Mouse (Mus musculus) myocyte (in vitro differentiated cells): ENCODE measurements around the gene Tmem167b. TPM values are rescaled to one million over a fixed set of nuclear protein-coding genes. Genes with fewer than 3 reads are reported as not detected.

Experiments used
- H3K27me3 ChIP-seq: one replicate; pipeline ENCODE4 v1.6.1; 2011; ENCODE audit not compliant: control insufficient read depth, insufficient read depth, insufficient read length
- H3K36me3 ChIP-seq: one replicate; pipeline ENCODE4 v1.6.1; 2011; ENCODE audit not compliant: control insufficient read depth, insufficient read depth
- H3K4me2 ChIP-seq: one replicate; pipeline ENCODE4 v1.6.1; 2011; ENCODE audit warnings: low read depth, control low read depth
- H3K4me3 ChIP-seq: one replicate; pipeline ENCODE4 v1.5.1; 2011; ENCODE audit warnings: mild to moderate bottlenecking, control low read depth, moderate library complexity
- H3K79me2 ChIP-seq: one replicate; pipeline ENCODE4 v1.6.1; 2011; ENCODE audit not compliant: control insufficient read depth, insufficient read depth
- H3ac ChIP-seq: one replicate; pipeline ENCODE4 v1.6.1; 2011; ENCODE audit not compliant: control insufficient read depth, insufficient read length
- CEBPB ChIP-seq: IDR thresholded peaks from 2 replicates; pipeline ENCODE4 v1.6.1; 2011; ENCODE audit warnings: mild to moderate bottlenecking, moderate library complexity; ENCODE audit not compliant: poor library complexity, insufficient read depth, severe bottlenecking
- E2F4 ChIP-seq: IDR thresholded peaks from one replicate; pipeline ENCODE4 v1.6.1; 2011; ENCODE audit warnings: mild to moderate bottlenecking, control low read depth, moderate library complexity; ENCODE audit not compliant: insufficient read depth
- MAX ChIP-seq: IDR thresholded peaks from one replicate; pipeline ENCODE4 v1.6.1; 2011; ENCODE audit warnings: low read depth, mild to moderate bottlenecking, control low read depth
- MYOD1 ChIP-seq, 3 experiments: IDR thresholded peaks; one replicate each; pipeline ENCODE4 v1.6.1; 2011; ENCODE audit warnings: control low read depth in 2 of 3, low read depth in 2 of 3, mild to moderate bottlenecking in 2 of 3, moderate library complexity in 1 of 3; ENCODE audit not compliant: insufficient read length in 2 of 3, control insufficient read depth in 1 of 3
- MYOG ChIP-seq, 3 experiments: IDR thresholded peaks; one replicate each; pipeline ENCODE4 v1.6.1; 2011; ENCODE audit warnings: control low read depth in 2 of 3, low read depth in 2 of 3, mild to moderate bottlenecking in 2 of 3; ENCODE audit not compliant: insufficient read length in 2 of 3, control insufficient read depth in 1 of 3, insufficient read depth in 1 of 3
- POLR2A ChIP-seq: IDR thresholded peaks from one replicate; pipeline ENCODE4 v1.6.1; 2011; ENCODE audit warnings: low read depth, mild to moderate bottlenecking, control low read depth, moderate library complexity; ENCODE audit not compliant: insufficient read length
- POLR2AphosphoS2 ChIP-seq: IDR thresholded peaks from one replicate; pipeline ENCODE4 v1.6.1; 2011; ENCODE audit warnings: low read depth, control low read depth; ENCODE audit not compliant: insufficient read length
- REST ChIP-seq: IDR thresholded peaks from one replicate; pipeline ENCODE4 v1.6.1; 2011; ENCODE audit warnings: mild to moderate bottlenecking, control low read depth, moderate library complexity; ENCODE audit not compliant: insufficient read depth, insufficient read length
- SRF ChIP-seq: IDR thresholded peaks from one replicate; pipeline ENCODE4 v1.6.1; 2011; ENCODE audit warnings: low read depth; ENCODE audit not compliant: control insufficient read depth, insufficient read length
- TCF12 ChIP-seq: IDR thresholded peaks from one replicate; pipeline ENCODE4 v1.6.1; 2011; ENCODE audit warnings: mild to moderate bottlenecking, control low read depth; ENCODE audit not compliant: poor library complexity, insufficient read depth, severe bottlenecking
- TCF3 ChIP-seq: IDR thresholded peaks from one replicate; pipeline ENCODE4 v1.6.1; 2011; ENCODE audit warnings: low read depth, control low read depth; ENCODE audit not compliant: insufficient read length
- USF1 ChIP-seq: IDR thresholded peaks from one replicate; pipeline ENCODE4 v1.6.1; 2011; ENCODE audit warnings: low read depth, mild to moderate bottlenecking, control low read depth, moderate library complexity
- polyA plus RNA-seq: library from polyadenylated mRNA; unstranded; fragments of >200 nt; fragmentation: generic; extraction: Trizol; gene quantifications from one replicate; pipeline ENCODE4 v1.2.1, GENCODE M21; 2012; ENCODE audit warnings: missing spikeins

Tmem167b gene
- polyA plus RNA-seq, 1 experiment, result 21.7 TPM

GRCm38 (mm10) chr3:108588446-108588845 is 26.2 kb upstream of the Tmem167b start:
- H3K4me3 ChIP-seq, result no peak overlapping the region
- TF ChIP-seq E2F4, result no peak
- TF ChIP-seq TCF3, result no peak
- TF ChIP-seq CEBPB, result no peak
- no peak for TF ChIP-seq USF1
- no peak for TF ChIP-seq POLR2A
- TF ChIP-seq MYOG (IDR thresholded peaks at IDR 0.05; ENCODE audit: control insufficient read depth in 1 of 3, insufficient read depth in 1 of 3, insufficient read length in 2 of 3, low read depth in 2 of 3), result no peak
- no peak for TF ChIP-seq MYOD1 (IDR thresholded peaks at IDR 0.05; ENCODE audit: control insufficient read depth in 1 of 3, insufficient read length in 2 of 3, low read depth in 2 of 3)
- no peak for TF ChIP-seq REST
- no peak for TF ChIP-seq POLR2AphosphoS2
- TF ChIP-seq SRF, result no peak
- TF ChIP-seq MAX, result no peak
- TF ChIP-seq TCF12, result no peak
- H3K36me3 ChIP-seq, result peaks cover 4% of the 10 kb centered on the region
- no peak overlapping the region for H3ac ChIP-seq
- no peak overlapping the region for H3K4me2 ChIP-seq
- H3K27me3 ChIP-seq, result no peaks in the 10 kb centered on the region
- no peaks in the 10 kb centered on the region for H3K79me2 ChIP-seq

- H3K36me3 ChIP-seq, result peaks cover 4% of the 10 kb centered on the region
- H3K4me2 ChIP-seq, result no peak overlapping the region
- H3K79me2 ChIP-seq, result no peaks in the 10 kb centered on the region
- H3K4me3 ChIP-seq, result no peak overlapping the region
- no peaks in the 10 kb centered on the region for H3K27me3 ChIP-seq
- TF ChIP-seq E2F4 (no peak), TCF3 (no peak), POLR2A (no peak), SRF (no peak), TCF12 (no peak), CEBPB (no peak), MYOD1 (IDR thresholded peaks at IDR 0.05; ENCODE audit: control insufficient read depth in 1 of 3, insufficient read length in 2 of 3, low read depth in 2 of 3) (no peak), POLR2AphosphoS2 (no peak), MYOG (IDR thresholded peaks at IDR 0.05; ENCODE audit: control insufficient read depth in 1 of 3, insufficient read depth in 1 of 3, insufficient read length in 2 of 3, low read depth in 2 of 3) (no peak), MAX (no peak), REST (no peak), USF1 (no peak)
- H3ac ChIP-seq, result no peak overlapping the region
Measured at GRCm38 (mm10) chr3:108584580-108584979, 22.3 kb upstream of the Tmem167b start.

- Histone ChIP-seq H3K4me2 (no peak overlapping the region), H3K79me2 (peaks cover 17% of the 10 kb centered on the region), H3K4me3 (no peak overlapping the region), H3ac (no peak overlapping the region), H3K27me3 (no peaks in the 10 kb centered on the region), H3K36me3 (no peaks in the 10 kb centered on the region)
- no peak for TF ChIP-seq REST
- no peak for TF ChIP-seq POLR2AphosphoS2
- no peak for TF ChIP-seq TCF12
- no peak for TF ChIP-seq E2F4
- TF ChIP-seq TCF3, result no peak
- no peak for TF ChIP-seq USF1
- TF ChIP-seq MYOG (IDR thresholded peaks at IDR 0.05; ENCODE audit: control insufficient read depth in 1 of 3, insufficient read depth in 1 of 3, insufficient read length in 2 of 3, low read depth in 2 of 3), result no peak
- no peak for TF ChIP-seq POLR2A
- no peak for TF ChIP-seq SRF
- TF ChIP-seq MAX, result no peak
- no peak for TF ChIP-seq MYOD1 (IDR thresholded peaks at IDR 0.05; ENCODE audit: control insufficient read depth in 1 of 3, insufficient read length in 2 of 3, low read depth in 2 of 3)
- no peak for TF ChIP-seq CEBPB
Measured at GRCm38 (mm10) chr3:108574018-108574417, 11.8 kb upstream of the Tmem167b start.

DNA sequence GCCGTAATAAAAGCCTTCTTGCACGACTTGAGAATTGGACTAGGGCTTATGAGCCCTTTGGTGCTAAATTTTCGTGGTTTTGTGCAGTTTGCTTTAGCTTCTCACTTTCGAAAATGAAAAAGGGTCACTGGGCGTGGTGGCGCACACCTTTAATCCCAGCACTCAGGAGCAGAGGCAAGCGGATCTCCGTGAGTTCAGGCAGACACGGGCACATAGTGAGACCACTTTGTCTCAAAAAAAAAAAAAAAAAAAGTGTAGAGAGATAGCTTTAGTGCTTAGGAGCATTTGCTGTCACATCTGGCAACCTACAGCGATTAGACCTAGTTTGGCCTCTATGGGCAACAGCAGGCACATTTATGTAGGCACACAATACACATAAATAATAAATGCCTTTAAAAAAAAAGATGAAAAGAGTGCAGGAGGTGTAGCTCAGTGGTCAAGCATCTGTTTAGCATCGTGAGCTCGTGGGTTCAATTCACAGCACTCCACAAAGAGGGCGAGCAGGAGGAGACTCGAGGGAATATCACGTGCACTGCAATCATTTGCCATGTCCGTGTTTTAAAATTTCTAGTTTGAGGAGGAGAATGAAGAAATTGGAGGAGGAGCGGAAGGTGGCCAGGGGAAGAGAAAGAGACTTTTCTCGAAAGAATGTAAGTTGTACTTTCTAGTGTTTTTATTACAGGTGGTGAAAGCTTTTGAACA is 10.2 kb upstream of the Tmem167b start:
- H3K4me2 ChIP-seq, result peak overlapping the region; percentile 99
- no peak overlapping the region for H3ac ChIP-seq
- no peak for TF ChIP-seq TCF3
- TF ChIP-seq MYOD1 (IDR thresholded peaks at IDR 0.05; ENCODE audit: control insufficient read depth in 1 of 3, insufficient read length in 2 of 3, low read depth in 2 of 3), result no peak
- TF ChIP-seq CEBPB, result no peak
- TF ChIP-seq MYOG (IDR thresholded peaks at IDR 0.05; ENCODE audit: control insufficient read depth in 1 of 3, insufficient read depth in 1 of 3, insufficient read length in 2 of 3, low read depth in 2 of 3), result no peak
- TF ChIP-seq POLR2A, result no peak
- no peak for TF ChIP-seq POLR2AphosphoS2
- peaks cover 6% of the 10 kb centered on the region for H3K27me3 ChIP-seq
- H3K36me3 ChIP-seq, result no peaks in the 10 kb centered on the region
- peaks cover 17% of the 10 kb centered on the region for H3K79me2 ChIP-seq
- H3K4me3 ChIP-seq, result peak overlapping the region; percentile 81
